Mouse (Mus musculus): ENCODE data around the gene H2-Aa. TPM values are rescaled to one million over a fixed set of nuclear protein-coding genes. Genes with fewer than 3 reads are reported as not detected.
"Not testable (repeated sequence)": the region's sequence is repeated elsewhere in the genome, so short reads cannot be mapped to it uniquely, and the experiment has no call there.

Gene H2-Aa
- polyA plus RNA-seq (2016; fragmentation: Nextera tagmentation; extraction: Ambion mirVana) = 0.37 TPM in 1 of 2 replicates, not detected in the other

- H3K27me3 ChIP-seq = no peaks in the 10 kb centered on the region
- H3K4me3 ChIP-seq = no peak within 1 kb of the TSS
- H3K27ac ChIP-seq (replicated peaks) = no peak within 1 kb of the TSS
- no peak within 1 kb of the TSS for H3K4me2 ChIP-seq (replicated peaks)
- H3K9me3 ChIP-seq = no peaks in the 10 kb centered on the region
- H3K36me3 ChIP-seq = no peaks in the 10 kb centered on the region
- no peak within 1 kb of the TSS for H3K9ac ChIP-seq (replicated peaks)
- no peak for ATAC-seq (ENCODE audit: low FRiP score, low read depth)
- H3K4me1 ChIP-seq = no peaks in the 10 kb centered on the region
- 15% methylated on average over 8 of the region's 8 CpGs for WGBS
Measured at GRCm38 (mm10) chr17:34287648-34288047, at the start of gene H2-Aa. Gene H2-Aa (minus strand): TSS chr17:34287823.

GRCm38 (mm10) chr17:34331200-34331599 lies 43.6 kb upstream of the H2-Aa start:
- Histone ChIP-seq H3K4me3 (no peak overlapping the region), H3K9me3 (no peaks in the 10 kb centered on the region), H3K36me3 (no peaks in the 10 kb centered on the region), H3K9ac (replicated peaks) (no peak overlapping the region), H3K4me1 (no peaks in the 10 kb centered on the region), H3K4me2 (replicated peaks) (no peak overlapping the region), H3K27me3 (no peaks in the 10 kb centered on the region), H3K27ac (replicated peaks) (no peak overlapping the region)
- ATAC-seq (ENCODE audit: low FRiP score, low read depth) = no peak
- WGBS = 94% methylated on average over 1 of the region's 1 CpGs

GRCm38 (mm10) chr17:34329807-34330206 lies 42.2 kb upstream of the H2-Aa start:
- Histone ChIP-seq H3K9me3 (no peaks in the 10 kb centered on the region), H3K9ac (replicated peaks) (no peak overlapping the region), H3K27me3 (no peaks in the 10 kb centered on the region), H3K4me2 (replicated peaks) (no peak overlapping the region), H3K36me3 (no peaks in the 10 kb centered on the region), H3K27ac (replicated peaks) (no peak overlapping the region), H3K4me3 (no peak overlapping the region), H3K4me1 (no peaks in the 10 kb centered on the region)
- no peak for ATAC-seq (ENCODE audit: low FRiP score, low read depth)
- 78% methylated on average over 2 of the region's 2 CpGs for WGBS

- no peaks in the 10 kb centered on the region for H3K27me3 ChIP-seq
- 80% methylated on average over 3 of the region's 3 CpGs for WGBS
- no peaks in the 10 kb centered on the region for H3K4me1 ChIP-seq
- H3K27ac ChIP-seq (replicated peaks) = no peak overlapping the region
- H3K9me3 ChIP-seq = no peaks in the 10 kb centered on the region
- H3K9ac ChIP-seq (replicated peaks) = no peak overlapping the region
- H3K36me3 ChIP-seq = no peaks in the 10 kb centered on the region
- ATAC-seq (ENCODE audit: low FRiP score, low read depth) = no peak
- H3K4me2 ChIP-seq (replicated peaks) = no peak overlapping the region
- H3K4me3 ChIP-seq = no peak overlapping the region
Measured at GRCm38 (mm10) chr17:34326373-34326772, 38.8 kb upstream of the H2-Aa start.

- no peaks in the 10 kb centered on the region for H3K9me3 ChIP-seq
- no peaks in the 10 kb centered on the region for H3K27me3 ChIP-seq
- ATAC-seq (ENCODE audit: low FRiP score, low read depth) = no peak
- H3K27ac ChIP-seq (replicated peaks) = no peak within 1 kb of the TSS
- no peak within 1 kb of the TSS for H3K9ac ChIP-seq (replicated peaks)
- H3K4me3 ChIP-seq = no peak within 1 kb of the TSS
- H3K36me3 ChIP-seq = no peaks in the 10 kb centered on the region
- 56% methylated on average over 4 of the region's 4 CpGs for WGBS
- H3K4me1 ChIP-seq = no peaks in the 10 kb centered on the region
- no peak within 1 kb of the TSS for H3K4me2 ChIP-seq (replicated peaks)
Measured at GRCm38 (mm10) chr17:34325436-34325835, 37.8 kb upstream of the H2-Aa start, which contains the start of gene H2-Eb2. Gene H2-Eb2 (plus strand): TSS chr17:34325665.

GRCm38 (mm10) chr17:34317275-34317674 lies 29.7 kb upstream of the H2-Aa start:
- no peak overlapping the region for H3K4me2 ChIP-seq (replicated peaks)
- no peak overlapping the region for H3K9ac ChIP-seq (replicated peaks)
- no peak overlapping the region for H3K27ac ChIP-seq (replicated peaks)
- H3K36me3 ChIP-seq = no peaks in the 10 kb centered on the region
- no peaks in the 10 kb centered on the region for H3K9me3 ChIP-seq
- no peak overlapping the region for H3K4me3 ChIP-seq
- H3K4me1 ChIP-seq = no peaks in the 10 kb centered on the region
- no peak for ATAC-seq (ENCODE audit: low FRiP score, low read depth)
- 52% methylated on average over 2 of the region's 2 CpGs for WGBS
- peaks cover under 1% of the 10 kb centered on the region; the same call in 1 of the 2 replicates for H3K27me3 ChIP-seq

- WGBS = 73% methylated on average over 2 of the region's 2 CpGs
- H3K9ac ChIP-seq (replicated peaks) = no peak overlapping the region
- H3K9me3 ChIP-seq = no peaks in the 10 kb centered on the region
- no peak for ATAC-seq (ENCODE audit: low FRiP score, low read depth)
- no peak overlapping the region for H3K27ac ChIP-seq (replicated peaks)
- no peak overlapping the region for H3K4me3 ChIP-seq
- H3K4me1 ChIP-seq = no peaks in the 10 kb centered on the region
- H3K4me2 ChIP-seq (replicated peaks) = no peak overlapping the region
- no peaks in the 10 kb centered on the region for H3K36me3 ChIP-seq
- H3K27me3 ChIP-seq = peaks cover 3% of the 10 kb centered on the region; the same call in 1 of the 2 replicates
Measured at GRCm38 (mm10) chr17:34316697-34317096, 29.1 kb upstream of the H2-Aa start.

- no peaks in the 10 kb centered on the region for H3K4me1 ChIP-seq
- no peak overlapping the region for H3K27ac ChIP-seq (replicated peaks)
- no peak overlapping the region for H3K4me3 ChIP-seq
- no peak overlapping the region for H3K4me2 ChIP-seq (replicated peaks)
- H3K36me3 ChIP-seq = no peaks in the 10 kb centered on the region
- no peaks in the 10 kb centered on the region for H3K9me3 ChIP-seq
- no peak for ATAC-seq (ENCODE audit: low FRiP score, low read depth)
- 89% methylated on average over 1 of the region's 1 CpGs for WGBS
- H3K9ac ChIP-seq (replicated peaks) = no peak overlapping the region
- H3K27me3 ChIP-seq = peaks cover 3% of the 10 kb centered on the region; the same call in 1 of the 2 replicates
Measured at GRCm38 (mm10) chr17:34315512-34315911, 27.9 kb upstream of the H2-Aa start.

GRCm38 (mm10) chr17:34314286-34314685 lies 26.7 kb upstream of the H2-Aa start:
- Histone ChIP-seq H3K4me2 (replicated peaks) (no peak overlapping the region), H3K27ac (replicated peaks) (no peak overlapping the region), H3K36me3 (no peaks in the 10 kb centered on the region), H3K4me1 (peaks cover 3% of the 10 kb centered on the region; the same call in 1 of the 2 replicates), H3K9me3 (no peaks in the 10 kb centered on the region), H3K9ac (replicated peaks) (no peak overlapping the region), H3K27me3 (peaks cover 3% of the 10 kb centered on the region; the same call in 1 of the 2 replicates), H3K4me3 (no peak overlapping the region)
- WGBS = 67% methylated on average over 9 of the region's 9 CpGs
- no peak for ATAC-seq (ENCODE audit: low FRiP score, low read depth)

- H3K9ac ChIP-seq (replicated peaks) = no peak overlapping the region
- WGBS = 34% methylated on average over 3 of the region's 3 CpGs
- ATAC-seq (ENCODE audit: low FRiP score, low read depth) = no peak
- peaks cover 3% of the 10 kb centered on the region; the same call in 1 of the 2 replicates for H3K27me3 ChIP-seq
- no peak overlapping the region for H3K4me3 ChIP-seq
- H3K36me3 ChIP-seq = no peaks in the 10 kb centered on the region
- H3K4me1 ChIP-seq = peaks cover 6% of the 10 kb centered on the region; the same call in 1 of the 2 replicates
- H3K4me2 ChIP-seq (replicated peaks) = no peak overlapping the region
- H3K27ac ChIP-seq (replicated peaks) = no peak overlapping the region
- no peaks in the 10 kb centered on the region for H3K9me3 ChIP-seq
Measured at GRCm38 (mm10) chr17:34313393-34313792, 25.8 kb upstream of the H2-Aa start.

- Histone ChIP-seq H3K4me2 (replicated peaks) (no peak overlapping the region), H3K4me3 (no peak overlapping the region), H3K9ac (replicated peaks) (no peak overlapping the region), H3K27ac (replicated peaks) (no peak overlapping the region), H3K36me3 (no peaks in the 10 kb centered on the region), H3K4me1 (peaks cover 6% of the 10 kb centered on the region; the same call in 1 of the 2 replicates), H3K9me3 (no peaks in the 10 kb centered on the region), H3K27me3 (peaks cover 13% of the 10 kb centered on the region)
- ATAC-seq (ENCODE audit: low FRiP score, low read depth) = no peak
- WGBS = 78% methylated on average over 1 of the region's 1 CpGs
Measured at GRCm38 (mm10) chr17:34312185-34312584, 24.6 kb upstream of the H2-Aa start.

GRCm38 (mm10) chr17:34310526-34310925 lies 22.9 kb upstream of the H2-Aa start:
- H3K4me3 ChIP-seq; H3K4me2 ChIP-seq (replicated peaks); ATAC-seq (ENCODE audit: low FRiP score, low read depth); H3K4me1 ChIP-seq; H3K9me3 ChIP-seq; H3K27ac ChIP-seq (replicated peaks); H3K36me3 ChIP-seq; H3K9ac ChIP-seq (replicated peaks): not testable (repeated sequence)
- peaks cover 13% of the 10 kb centered on the region for H3K27me3 ChIP-seq
- 94% methylated on average over 3 of the region's 3 CpGs for WGBS
